ENCODE assay signal across 8 mouse cellular contexts in the genomic region with DNA sequence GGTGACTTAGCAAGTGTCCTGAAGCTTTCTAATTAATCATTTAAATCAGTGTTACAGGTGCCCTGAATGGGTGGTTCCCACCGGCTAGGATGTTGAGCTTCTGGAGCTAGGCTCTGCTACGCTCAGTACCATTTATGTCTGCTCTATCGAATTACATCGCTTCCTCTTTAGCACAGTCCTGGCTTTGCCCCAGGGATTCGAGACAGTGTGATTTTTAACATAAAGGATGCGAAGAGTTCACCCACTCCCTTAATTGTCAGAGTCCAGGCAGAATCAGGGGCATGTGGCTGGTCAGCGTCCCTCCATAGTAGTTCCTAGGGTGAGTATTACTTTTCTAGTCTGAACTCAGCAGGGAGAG. TPM values are rescaled to one million over a fixed set of nuclear protein-coding genes. Genes with fewer than 3 reads are reported as not detected.
DNase-seq lines count a peak whose midpoint lies in the region; ATAC-seq and TF ChIP-seq lines count a peak whose summit lies in the region.

No protein-coding gene starts in this region.

- ATAC-seq in forebrain, embryonic 13.5 days: no peak
- ATAC-seq in limb, embryonic 12.5 days (ENCODE audit: insufficient number of reproducible peaks, insufficient read depth, low FRiP score, low TSS enrichment, low read depth): peak; percentile 57; the same call in 1 of the 2 replicates
- no peak for ATAC-seq in neural tube, embryonic 14.5 days (ENCODE audit: low read depth)

- H3K4me3 ChIP-seq in layer of hippocampus, adult 2 months: no peak overlapping the region; the same call in 1 of the 2 replicates
- no peak overlapping the region; the same call in 1 of the 2 replicates for H3K4me3 ChIP-seq in forebrain, embryonic 13.5 days
- peak overlapping the region; percentile 10; the same call in 1 of the 2 replicates for H3K4me3 ChIP-seq in limb, embryonic 12.5 days (replicated peaks)
- H3K4me3 ChIP-seq in neural tube, embryonic 14.5 days (ENCODE audit: low read depth, low read length): no peak overlapping the region

- H3K36me3 ChIP-seq in forebrain, embryonic 13.5 days (ENCODE audit: poor library complexity, severe bottlenecking): no peaks in the 10 kb centered on the region
- no peaks in the 10 kb centered on the region for H3K36me3 ChIP-seq in limb, embryonic 12.5 days
- H3K36me3 ChIP-seq in neural tube, embryonic 14.5 days (ENCODE audit: control insufficient read depth, insufficient read depth, low read length): no peaks in the 10 kb centered on the region

- peaks cover 3% of the 10 kb centered on the region; the same call in 1 of the 2 replicates for H3K27me3 ChIP-seq in forebrain, embryonic 13.5 days
- no peaks in the 10 kb centered on the region for H3K27me3 ChIP-seq in limb, embryonic 12.5 days
- H3K27me3 ChIP-seq in neural tube, embryonic 14.5 days (ENCODE audit: control insufficient read depth, insufficient read depth, low read length): no peaks in the 10 kb centered on the region

- no peaks in the 10 kb centered on the region for H3K9me3 ChIP-seq in forebrain, embryonic 13.5 days (replicated peaks)
- H3K9me3 ChIP-seq in limb, embryonic 12.5 days: no peaks in the 10 kb centered on the region
- H3K9me3 ChIP-seq in neural tube, embryonic 14.5 days (ENCODE audit: control insufficient read depth, low read length): no peaks in the 10 kb centered on the region

- no peak for TF ChIP-seq CTCF in layer of hippocampus, adult 2 months (conservative IDR thresholded peaks at IDR 0.05)

- peak overlapping the region; percentile 77; the same call in 1 of the 2 replicates for H3K27ac ChIP-seq in layer of hippocampus, adult 2 months
- peak overlapping the region; percentile 57; the same call in 1 of the 2 replicates for H3K27ac ChIP-seq in forebrain, embryonic 13.5 days
- peak overlapping the region; percentile 86 for H3K27ac ChIP-seq in limb, embryonic 12.5 days
- peak overlapping the region; percentile 60; the same call in 1 of the 2 replicates for H3K27ac ChIP-seq in neural tube, embryonic 14.5 days (ENCODE audit: low read depth, low read length)

- H3K4me2 ChIP-seq in forebrain, embryonic 13.5 days: peak overlapping the region; percentile 52
- H3K4me2 ChIP-seq in limb, embryonic 12.5 days: peak overlapping the region; percentile 57
- peak overlapping the region; percentile 35 for H3K4me2 ChIP-seq in neural tube, embryonic 14.5 days (ENCODE audit: low read depth, low read length)

- DNase-seq in layer of hippocampus, adult 2 months (ENCODE audit: low spot score in 2 of 2): no peak
- DNase-seq in layer of hippocampus, postnatal 25 days (ENCODE audit: extremely low spot score in 1 of 2, low spot score in 1 of 2): no peak
- DNase-seq in gastrocnemius, adult 8-10 months (ENCODE audit: low spot score in 2 of 2): no peak
- no peak for DNase-seq in cerebellum, postnatal 36 days
- DNase-seq in layer of hippocampus, adult 9-11 months: no peak

- peaks cover 34% of the 10 kb centered on the region for H3K4me1 ChIP-seq in forebrain, embryonic 13.5 days
- peaks cover 38% of the 10 kb centered on the region for H3K4me1 ChIP-seq in limb, embryonic 12.5 days (replicated peaks)
- peaks cover 21% of the 10 kb centered on the region for H3K4me1 ChIP-seq in neural tube, embryonic 14.5 days (ENCODE audit: control insufficient read depth, insufficient read depth, low read length)

- 0 out of 2 replicates have a peak overlapping the region, but pooled peaks have one; percentile 45 for H3K9ac ChIP-seq in forebrain, embryonic 13.5 days
- H3K9ac ChIP-seq in limb, embryonic 12.5 days (replicated peaks): no peak overlapping the region
- H3K9ac ChIP-seq in neural tube, embryonic 14.5 days (replicated peaks; ENCODE audit: low read depth, low read length): no peak overlapping the region

- 21% methylated on average over 7 of the region's 7 CpGs for WGBS in forebrain, embryonic 13.5 days
- WGBS in limb, embryonic 12.5 days: 8% methylated on average over 7 of the region's 7 CpGs
- WGBS in neural tube, embryonic 14.5 days: 21% methylated on average over 7 of the region's 7 CpGs

RNA-seq across cellular contexts. Expression of gene Khdrbs1, which starts 29.2 kb away (rescaled TPM):
- total RNA-seq in layer of hippocampus, adult 2 months (2021): 10 to 100 TPM; 87.4 to 92.5 TPM
- 10 to 100 TPM; 90.0 to 91.4 TPM for total RNA-seq in layer of hippocampus, postnatal 25 days (2021)
- 190 TPM in 2 replicates for polyA plus RNA-seq in forebrain, embryonic 13.5 days (2015; fragmentation: Nextera tagmentation; extraction: Ambion mirVana)
- polyA plus RNA-seq in limb, embryonic 12.5 days (2016; fragmentation: Nextera tagmentation; extraction: Ambion mirVana): 204 TPM in 2 replicates
- 105 and 141 TPM in 2 replicates for polyA plus RNA-seq in neural tube, embryonic 14.5 days (2014; fragmentation: Nextera tagmentation; extraction: Ambion mirVana)
- 10 to 100 TPM; 20.2 to 24.6 (median 23.2) TPM for total RNA-seq in gastrocnemius, adult 8-10 months (2022)

RNA-seq across cellular contexts. Expression of gene Ptp4a2, which starts 39.7 kb away (rescaled TPM):
- 100 to 1,000 TPM; 134 to 137 TPM for total RNA-seq in layer of hippocampus, adult 2 months (2021)
- 100 to 1,000 TPM; 132 to 145 TPM for total RNA-seq in layer of hippocampus, postnatal 25 days (2021)
- polyA plus RNA-seq in forebrain, embryonic 13.5 days (2015; fragmentation: Nextera tagmentation; extraction: Ambion mirVana): 358 and 389 TPM in 2 replicates
- 327 and 335 TPM in 2 replicates for polyA plus RNA-seq in limb, embryonic 12.5 days (2016; fragmentation: Nextera tagmentation; extraction: Ambion mirVana)
- polyA plus RNA-seq in neural tube, embryonic 14.5 days (2014; fragmentation: Nextera tagmentation; extraction: Ambion mirVana): 163 and 234 TPM in 2 replicates
- 100 to 1,000 TPM; 663 to 813 (median 803) TPM for total RNA-seq in gastrocnemius, adult 8-10 months (2022)

Comparison
In these comparisons a context has a peak if more than half of its experiments do, and no peak if none do; other contexts are left out.
1. RNA of gene Ptp4a2, which starts 39.7 kb away (total RNA-seq): 663 to 813 TPM in gastrocnemius, adult 8-10 months; 132 to 145 TPM in layer of hippocampus, postnatal 25 days and 134 to 137 TPM in layer of hippocampus, adult 2 months; every median in the first group is over 4 times any median in the second.
2. Peak in every context shown above with its lines, with median percentiles within 50 percentile points of each other: H3K27ac ChIP-seq and H3K4me2 ChIP-seq.